Mouse (Mus musculus) C2C12 (cell line): ENCODE measurements around the gene Caln1.

Experiments used
- CEBPB ChIP-seq: IDR thresholded peaks from one replicate; pipeline ENCODE4 v1.6.1; 2011; ENCODE audit warnings: low read depth, mild to moderate bottlenecking, control low read depth, moderate library complexity
- CTCF ChIP-seq: IDR thresholded peaks from one replicate; pipeline ENCODE4 v1.5.1; 2011; ENCODE audit not compliant: control insufficient read depth, insufficient read depth, insufficient read length
- FOSL1 ChIP-seq: IDR thresholded peaks from one replicate; pipeline ENCODE4 v1.8.0; 2011; ENCODE audit warnings: mild to moderate bottlenecking, low read length; ENCODE audit not compliant: poor library complexity, insufficient read depth, severe bottlenecking
- MAX ChIP-seq: IDR thresholded peaks from one replicate; pipeline ENCODE4 v1.6.1; 2011; ENCODE audit warnings: mild to moderate bottlenecking, control low read depth
- MYOG ChIP-seq: IDR thresholded peaks from one replicate; pipeline ENCODE4 v1.6.1; 2011; ENCODE audit not compliant: control insufficient read depth, insufficient read length; ENCODE audit errors: extremely low read depth
- USF1 ChIP-seq: IDR thresholded peaks from one replicate; pipeline ENCODE4 v1.6.1; 2011; ENCODE audit warnings: low read depth, mild to moderate bottlenecking, control low read depth, moderate library complexity

- TF ChIP-seq CTCF (no peak), USF1 (no peak), MAX (no peak), MYOG (no peak), CEBPB (no peak), FOSL1 (no peak)
Observed at GRCm38 (mm10) chr5:130742171-130742570, 372.9 kb downstream of the Caln1 start.
